Mouse (Mus musculus) liver, adult 2 months (tissue): ENCODE data around the gene Ulk2.

Source experiments
- CTCF ChIP-seq: fragments of 200-500 bp; IDR thresholded peaks from 2 replicates; pipeline ENCODE4 v1.5.1; 2011; ENCODE audit warnings: low read depth, low read length, control low read depth
- POLR2A ChIP-seq: fragments of 200-500 bp; IDR thresholded peaks from 2 replicates; pipeline ENCODE4 v1.6.1; 2011; ENCODE audit warnings: low read length, control low read depth; ENCODE audit not compliant: insufficient read depth; ENCODE audit errors: extremely low read depth

DNA sequence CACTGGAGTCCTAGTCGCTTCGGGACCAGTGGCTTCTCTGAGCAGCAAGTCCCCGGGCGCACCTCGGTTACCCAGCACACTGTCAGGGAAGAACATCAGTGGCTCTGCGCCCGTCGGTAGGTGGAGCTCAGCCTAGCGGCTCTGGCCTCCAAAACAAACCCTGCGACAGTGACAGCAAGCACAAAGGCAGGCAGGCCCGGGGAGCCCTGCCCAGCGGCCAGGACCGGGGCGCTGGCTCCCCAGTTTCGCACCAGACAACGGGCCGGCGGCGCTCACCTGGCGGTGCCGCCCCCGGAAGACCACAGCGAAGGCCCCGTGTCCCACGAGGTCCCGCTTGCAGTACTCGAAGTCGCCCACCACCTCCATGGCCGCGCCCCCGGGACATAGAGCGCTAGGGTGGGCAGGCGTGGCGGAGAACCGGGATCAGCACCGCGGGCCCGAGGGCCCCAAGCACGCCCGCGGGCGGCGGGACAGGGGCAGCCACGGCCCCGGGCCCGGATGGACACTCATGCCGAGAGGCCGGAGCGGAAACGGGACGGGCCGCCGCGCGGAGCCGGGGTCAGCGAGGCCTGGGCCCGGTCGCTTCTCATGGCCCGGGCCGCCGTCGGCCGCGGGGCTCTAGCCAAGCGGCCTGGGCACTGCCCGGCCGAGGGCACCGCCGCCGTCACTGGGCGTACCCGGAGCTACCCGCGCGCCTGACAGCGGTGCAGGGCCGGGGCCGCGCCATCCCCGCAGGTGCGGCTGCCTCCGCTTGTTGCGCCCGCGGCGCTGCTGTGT is 474 bp downstream of the Ulk2 start:
- TF ChIP-seq CTCF (peak; percentile 65), POLR2A (peak; percentile 87)
